Mouse (Mus musculus): ENCODE measurements at regions not wholly inside any gene's neighbourhood (a gene's known extent, or its start where the extent isn't known, plus 50 kb on each side); places are given as distances from the start of the nearest gene placed in this dataset.
A peak's percentile ranks its signal among the peaks of the same experiment; 100 is the strongest.

GRCm38 (mm10) chr1:167905424-167905823, 216.4 kb downstream of the Lmx1a start:
- no peak for DNase-seq (ENCODE audit: low spot score in 2 of 2)

GRCm38 (mm10) chr1:167912074-167912473, 223.0 kb downstream of the Lmx1a start:
- DNase-seq (ENCODE audit: low spot score in 2 of 2), result no peak

GRCm38 (mm10) chr1:167914982-167915561, 226.0 kb downstream of the Lmx1a start:
- DNase-seq (ENCODE audit: low spot score in 2 of 2), result peak; percentile 6 to 57

GRCm38 (mm10) chr1:167915578-167916275, 226.7 kb downstream of the Lmx1a start:
- DNase-seq (ENCODE audit: low spot score in 2 of 2), result no peak

- DNase-seq (ENCODE audit: low spot score in 2 of 2), result no peak
Measured at GRCm38 (mm10) chr1:167922917-167923316, 233.9 kb downstream of the Lmx1a start.

- no peak for DNase-seq (ENCODE audit: low spot score in 2 of 2)
Measured at GRCm38 (mm10) chr1:167928060-167928467, 239.0 kb downstream of the Lmx1a start.

- no peak for DNase-seq (ENCODE audit: low spot score in 2 of 2)
Measured at GRCm38 (mm10) chr1:167929729-167930341, 240.8 kb downstream of the Lmx1a start.

GRCm38 (mm10) chr1:167932088-167932487, 243.1 kb downstream of the Lmx1a start:
- no peak for DNase-seq (ENCODE audit: low spot score in 2 of 2)

GRCm38 (mm10) chr1:167936726-167937125, 247.7 kb downstream of the Lmx1a start:
- DNase-seq (ENCODE audit: low spot score in 2 of 2), result no peak

- no peak for DNase-seq (ENCODE audit: low spot score in 2 of 2)
Measured at GRCm38 (mm10) chr1:167938176-167938575, 249.1 kb downstream of the Lmx1a start.

GRCm38 (mm10) chr1:167942037-167942470, 253.0 kb downstream of the Lmx1a start:
- DNase-seq (ENCODE audit: low spot score in 2 of 2), result no peak

GRCm38 (mm10) chr1:167943121-167943520, 254.1 kb downstream of the Lmx1a start:
- no peak for DNase-seq (ENCODE audit: low spot score in 2 of 2)

- DNase-seq (ENCODE audit: low spot score in 2 of 2), result no peak
Measured at GRCm38 (mm10) chr1:167945615-167946252, 256.7 kb downstream of the Lmx1a start.

- DNase-seq (ENCODE audit: low spot score in 2 of 2), result no peak
Measured at GRCm38 (mm10) chr1:167947866-167948265, 258.8 kb downstream of the Lmx1a start.

- DNase-seq (ENCODE audit: low spot score in 2 of 2), result no peak
Measured at GRCm38 (mm10) chr1:167951717-167952116, 262.7 kb downstream of the Lmx1a start.

- DNase-seq (ENCODE audit: low spot score in 2 of 2), result no peak
Measured at GRCm38 (mm10) chr1:167958531-167958930, 269.5 kb downstream of the Lmx1a start.

GRCm38 (mm10) chr1:167969545-167969944, 280.5 kb downstream of the Lmx1a start:
- no peak for DNase-seq (ENCODE audit: low spot score in 2 of 2)

GRCm38 (mm10) chr1:167969985-167970384, 280.9 kb downstream of the Lmx1a start:
- no peak for DNase-seq (ENCODE audit: low spot score in 2 of 2)

GRCm38 (mm10) chr1:167976708-167977107, 287.7 kb downstream of the Lmx1a start:
- no peak for DNase-seq (ENCODE audit: low spot score in 2 of 2)

GRCm38 (mm10) chr1:167979187-167979586, 290.1 kb downstream of the Lmx1a start:
- no peak for DNase-seq (ENCODE audit: low spot score in 2 of 2)

- DNase-seq (ENCODE audit: low spot score in 2 of 2), result no peak
Measured at GRCm38 (mm10) chr1:167979588-167979987, 290.6 kb downstream of the Lmx1a start.

- DNase-seq (ENCODE audit: low spot score in 2 of 2), result no peak
Measured at GRCm38 (mm10) chr1:167981292-167981691, 292.3 kb downstream of the Lmx1a start.

- no peak for DNase-seq (ENCODE audit: low spot score in 2 of 2)
Measured at GRCm38 (mm10) chr1:168007456-168007855, 318.4 kb downstream of the Lmx1a start.
